9 mouse cellular contexts compared by ENCODE assay signal in the genomic region with DNA sequence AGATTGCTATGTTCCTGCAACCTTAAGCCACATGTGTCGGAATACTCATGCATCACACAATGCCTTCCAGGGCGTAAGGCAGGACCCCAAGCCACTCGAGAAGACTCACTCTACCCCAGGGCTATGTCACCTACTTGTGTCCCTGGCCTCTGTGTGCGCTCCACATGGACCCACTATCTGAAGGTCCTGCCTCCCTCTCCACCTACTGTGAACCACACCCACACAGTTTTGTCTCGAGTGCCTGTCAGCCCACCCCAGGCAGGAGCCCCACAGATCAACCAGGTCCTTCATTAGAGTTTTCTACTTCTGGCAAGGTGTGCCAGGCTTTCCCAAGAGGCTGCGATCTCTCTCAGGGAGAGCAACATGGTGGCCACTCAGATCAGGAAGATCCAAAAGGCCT. TPM values are rescaled to one million over a fixed set of nuclear protein-coding genes. Genes with fewer than 3 reads are reported as not detected.
DNase-seq lines count a peak whose midpoint lies in the region; ATAC-seq and TF ChIP-seq lines count a peak whose summit lies in the region.
"Had no signal": no experiment of that assay in that cellular context is flagged by ENCODE, and none has a peak within 500 bp of the region (broad histone marks: within the 10 kb centered on the region; RNA-seq: fewer than 3 reads in every experiment).

No protein-coding gene starts in this region.

- peaks cover 69% of the 10 kb centered on the region for H3K4me1 ChIP-seq in heart, embryonic 11.5 days (ENCODE audit: control insufficient read depth, insufficient read depth, low read length)
- H3K4me1 ChIP-seq in kidney, postnatal 0 days (replicated peaks; ENCODE audit: insufficient read depth, low read length), result peaks cover 59% of the 10 kb centered on the region
- H3K4me1 ChIP-seq in E14TG2a.4 (replicated peaks; ENCODE audit: low read depth, low read length), result peaks cover 99% of the 10 kb centered on the region
- peaks cover 48% of the 10 kb centered on the region for H3K4me1 ChIP-seq in hindbrain, embryonic 15.5 days (replicated peaks)

- H3K4me3 ChIP-seq in heart, embryonic 11.5 days (ENCODE audit: low read depth, low read length), result no peak overlapping the region
- H3K4me3 ChIP-seq in kidney, postnatal 0 days (replicated peaks; ENCODE audit: low read depth, low read length), result 0 out of 2 replicates have a peak overlapping the region, but pooled peaks have one; percentile 6
- peak overlapping the region; percentile 63; the same call in 1 of the 2 replicates for H3K4me3 ChIP-seq in E14TG2a.4 (replicated peaks; ENCODE audit: low read length)
- no peak overlapping the region for H3K4me3 ChIP-seq in hindbrain, embryonic 15.5 days

- peak overlapping the region; percentile 14; the same call in 1 of the 2 replicates for H3K4me2 ChIP-seq in heart, embryonic 11.5 days
- peak overlapping the region; percentile 37 for H3K4me2 ChIP-seq in kidney, postnatal 0 days (ENCODE audit: low read length)
- peak overlapping the region; percentile 6; the same call in 1 of the 2 replicates for H3K4me2 ChIP-seq in hindbrain, embryonic 15.5 days

- no peak for TF ChIP-seq CTCF in kidney, postnatal 0 days (IDR thresholded peaks at IDR 0.05; ENCODE audit: low read depth)
- no peak for TF ChIP-seq CTCF in E14TG2a.4 (conservative IDR thresholded peaks at IDR 0.05; ENCODE audit: low read length)

- H3K36me3 ChIP-seq in heart, embryonic 11.5 days (ENCODE audit: control insufficient read depth, insufficient read depth, low read length), result 0 out of 2 replicates have a peak, but pooled peaks cover 3% of the 10 kb centered on the region
- no peaks in the 10 kb centered on the region for H3K36me3 ChIP-seq in kidney, postnatal 0 days (ENCODE audit: insufficient read depth, low read length)
- peaks cover 57% of the 10 kb centered on the region for H3K36me3 ChIP-seq in E14TG2a.4 (ENCODE audit: insufficient read depth, low read length)
- H3K36me3 ChIP-seq in hindbrain, embryonic 15.5 days, result no peaks in the 10 kb centered on the region

- no peak overlapping the region for H3K27ac ChIP-seq in heart, embryonic 11.5 days (ENCODE audit: low read depth, low read length)
- no peak overlapping the region for H3K27ac ChIP-seq in kidney, postnatal 0 days
- no peak overlapping the region for H3K27ac ChIP-seq in hindbrain, embryonic 15.5 days (replicated peaks)

- H3K27me3 ChIP-seq in heart, embryonic 11.5 days (ENCODE audit: control insufficient read depth, insufficient read depth, low read length), result no peaks in the 10 kb centered on the region
- H3K27me3 ChIP-seq in kidney, postnatal 0 days (ENCODE audit: insufficient read depth, low read length), result no peaks in the 10 kb centered on the region
- no peaks in the 10 kb centered on the region for H3K27me3 ChIP-seq in E14TG2a.4 (ENCODE audit: insufficient read depth, low read length)
- H3K27me3 ChIP-seq in hindbrain, embryonic 15.5 days, result no peaks in the 10 kb centered on the region

- no peak for DNase-seq in heart, postnatal 4 days
- DNase-seq in kidney, postnatal 0 days (ENCODE audit: low spot score), result no peak
- DNase-seq in kidney, postnatal 10 days, result no peak
- no peak for DNase-seq in Muller cell, postnatal 12 days (ENCODE audit: inconsistent ontology term)
- DNase-seq: cerebellum, adult 8-10 months; kidney, postnatal 14 days had no signal

- WGBS in heart, embryonic 11.5 days (ENCODE audit: insufficient replicate concordance), result 58% methylated on average over 6 of the region's 6 CpGs
- WGBS in kidney, postnatal 0 days, result 63% methylated on average over 6 of the region's 6 CpGs
- WGBS in hindbrain, embryonic 15.5 days, result 84% methylated on average over 6 of the region's 6 CpGs

- no peak for ATAC-seq in heart, embryonic 11.5 days (replicated peaks; ENCODE audit: insufficient number of reproducible peaks, low FRiP score, low TSS enrichment)
- ATAC-seq in kidney, postnatal 0 days (replicated peaks; ENCODE audit: low FRiP score, low read depth), result no peak
- no peak for ATAC-seq in hindbrain, embryonic 15.5 days (ENCODE audit: low FRiP score, low read depth)

- no peaks in the 10 kb centered on the region for H3K9me3 ChIP-seq in heart, embryonic 11.5 days (replicated peaks; ENCODE audit: control insufficient read depth, low read length)
- H3K9me3 ChIP-seq in kidney, postnatal 0 days (replicated peaks; ENCODE audit: low read length), result no peaks in the 10 kb centered on the region
- H3K9me3 ChIP-seq in E14TG2a.4 (ENCODE audit: low read length), result no peaks in the 10 kb centered on the region
- H3K9me3 ChIP-seq in hindbrain, embryonic 15.5 days, result no peaks in the 10 kb centered on the region

- no peak overlapping the region for H3K9ac ChIP-seq in heart, embryonic 11.5 days (ENCODE audit: low read depth, low read length)
- no peak overlapping the region for H3K9ac ChIP-seq in kidney, postnatal 0 days (ENCODE audit: low read depth, low read length)
- no peak overlapping the region for H3K9ac ChIP-seq in hindbrain, embryonic 15.5 days

RNA-seq across cellular contexts. Expression of gene Tmem184b, which starts 8.1 kb away (rescaled TPM):
- polyA plus RNA-seq in heart, embryonic 11.5 days (2014; fragmentation: Nextera tagmentation; extraction: Ambion mirVana), result 55.0 and 56.5 TPM in 2 replicates
- 10 to 100 TPM; 68.1 to 73.4 TPM for total RNA-seq in heart, postnatal 4 days (2021)
- 44.4 and 47.5 TPM in 2 replicates for polyA plus RNA-seq in kidney, postnatal 0 days (2015; fragmentation: Nextera tagmentation; extraction: Ambion mirVana)
- polyA plus RNA-seq in hindbrain, embryonic 15.5 days (2015; fragmentation: Nextera tagmentation; extraction: Ambion mirVana), result 45.7 and 51.6 TPM in 2 replicates

RNA-seq across cellular contexts. Expression of gene Maff, which starts 48.9 kb away (rescaled TPM):
- polyA plus RNA-seq in heart, embryonic 11.5 days (2014; fragmentation: Nextera tagmentation; extraction: Ambion mirVana), result 3.0 and 3.3 TPM in 2 replicates
- 10 to 100 TPM in 1 of 2 experiments, 1 to 10 TPM in 1; 9.8 to 10.2 TPM for total RNA-seq in heart, postnatal 4 days (2021)
- polyA plus RNA-seq in kidney, postnatal 0 days (2015; fragmentation: Nextera tagmentation; extraction: Ambion mirVana), result 6.9 and 7.3 TPM in 2 replicates
- polyA plus RNA-seq in hindbrain, embryonic 15.5 days (2015; fragmentation: Nextera tagmentation; extraction: Ambion mirVana), result 1.00 and 1.0 TPM in 2 replicates

Comparison
In these comparisons a context has a peak if more than half of its experiments do, and no peak if none do; other contexts are left out.
1. H3K4me3 ChIP-seq: peak in kidney, postnatal 0 days (single experiment) and E14TG2a.4 (single experiment); none in heart, embryonic 11.5 days (single experiment) and hindbrain, embryonic 15.5 days (single experiment).
2. Peak in every context shown above with its lines, with median percentiles within 50 percentile points of each other: H3K4me2 ChIP-seq.